Mouse (Mus musculus) heart, postnatal 25 days (tissue): ENCODE results near the gene Hs3st1. TPM values are rescaled to one million over a fixed set of nuclear protein-coding genes. Genes with fewer than 3 reads are reported as not detected.
A peak's percentile ranks its signal among the peaks of the same experiment; 100 is the strongest.

Experiments used
- DNase-seq: peaks from one replicate; pipeline ENCODE4 v3.0.0; 2022; ENCODE audit warnings: low spot score
- intact Hi-C: fragments of 180-260 bp; cut with DNase I; formaldehyde crosslinking; loops from one replicate; pipeline ENCODE4 v1.15.1; 2025
- total RNA-seq, 2 experiments: library from RNA; stranded (reverse); gene quantifications; 2 replicates each; pipeline ENCODE4 v1.2.3; 2021

The Hs3st1 gene
- total RNA-seq, 2 experiments from 2014 or later: 8.1 to 9.2 TPM

- intact Hi-C loops: loop anchor here (5.0 to 10.0 kb wide), 5 partner anchors 191 to 509 kb away; no protein-coding TSS in a partner anchor
- peak; percentile 86 for DNase-seq
These were observed 111.1 kb downstream of the Hs3st1 start for GRCm38 (mm10) chr5:39643924-39644826.

GRCm38 (mm10) chr5:39643260-39643923 is 111.9 kb downstream of the Hs3st1 start:
- DNase-seq: no peak
- intact Hi-C loops: loop anchor here (5.0 to 10.0 kb wide), 5 partner anchors 191 to 509 kb away; no protein-coding TSS in a partner anchor

GRCm38 (mm10) chr5:39642222-39642770 is 113.0 kb downstream of the Hs3st1 start:
- no peak for DNase-seq
- intact Hi-C loops: loop anchor here (5.0 to 10.0 kb wide), 5 partner anchors 193 to 507 kb away; no protein-coding TSS in a partner anchor

- intact Hi-C loops: loop anchor here (2.0 to 10.0 kb wide), 6 partner anchors 195 to 857 kb away; no protein-coding TSS in a partner anchor
- no peak for DNase-seq
These were observed 115.7 kb downstream of the Hs3st1 start for GRCm38 (mm10) chr5:39639438-39640177.

- intact Hi-C loops: loop anchor here (2.0 kb wide), 1 partner anchor 856 kb away; no protein-coding TSS in a partner anchor
- no peak for DNase-seq
These were observed 116.3 kb downstream of the Hs3st1 start for GRCm38 (mm10) chr5:39638926-39639325.

GRCm38 (mm10) chr5:39637874-39638273 is 117.4 kb downstream of the Hs3st1 start:
- DNase-seq: no peak
- intact Hi-C loops: loop anchor here (2.0 kb wide), 1 partner anchor 855 kb away; no protein-coding TSS in a partner anchor

GRCm38 (mm10) chr5:39636090-39636489 is 119.2 kb downstream of the Hs3st1 start:
- intact Hi-C loops: no loop called here
- no peak for DNase-seq

GRCm38 (mm10) chr5:39634300-39635047 is 120.8 kb downstream of the Hs3st1 start:
- no peak for DNase-seq
- intact Hi-C loops: no loop called here

GRCm38 (mm10) chr5:39633206-39633605 is 122.1 kb downstream of the Hs3st1 start:
- intact Hi-C loops: no loop called here
- DNase-seq: no peak

GRCm38 (mm10) chr5:39630841-39631240 is 124.4 kb downstream of the Hs3st1 start:
- DNase-seq: no peak
- intact Hi-C loops: no loop called here

GRCm38 (mm10) chr5:39625037-39625473 is 130.2 kb downstream of the Hs3st1 start:
- no peak for DNase-seq
- intact Hi-C loops: no loop called here

- DNase-seq: no peak
- intact Hi-C loops: no loop called here
These were observed 131.1 kb downstream of the Hs3st1 start for GRCm38 (mm10) chr5:39624218-39624590.

- no peak for DNase-seq
- intact Hi-C loops: no loop called here
These were observed 131.7 kb downstream of the Hs3st1 start for GRCm38 (mm10) chr5:39623304-39624217.

- intact Hi-C loops: no loop called here
- no peak for DNase-seq
These were observed 134.9 kb downstream of the Hs3st1 start for GRCm38 (mm10) chr5:39620206-39620866.

GRCm38 (mm10) chr5:39617354-39617977 is 137.8 kb downstream of the Hs3st1 start:
- no peak for DNase-seq
- intact Hi-C loops: no loop called here

- intact Hi-C loops: no loop called here
- DNase-seq: no peak
These were observed 140.1 kb downstream of the Hs3st1 start for GRCm38 (mm10) chr5:39615202-39615601.

GRCm38 (mm10) chr5:39613534-39613933 is 141.7 kb downstream of the Hs3st1 start:
- intact Hi-C loops: no loop called here
- no peak for DNase-seq
